Mouse (Mus musculus) B cell, adult 2 months (primary cell): Measurements from ENCODE around the gene Mtif3.

Experiments
- DNase-seq, 2 experiments: peaks; one replicate each; pipeline ENCODE4 v3.0.0; 2022

Gene Mtif3

GRCm38 (mm10) chr5:146963118-146963936, at the start of gene Mtif3:
TSS of gene Mtif3 (minus strand) at chr5:146963800.
- peak; percentile 82 for DNase-seq

- no peak for DNase-seq
Measured at GRCm38 (mm10) chr5:147011333-147011732, 47.7 kb upstream of the Mtif3 start.

- no peak for DNase-seq
Measured at GRCm38 (mm10) chr5:147003303-147003702, 39.7 kb upstream of the Mtif3 start.

- no peak for DNase-seq
Measured at GRCm38 (mm10) chr5:147001312-147001711, 37.7 kb upstream of the Mtif3 start.

- no peak for DNase-seq
Measured at GRCm38 (mm10) chr5:146998802-146999201, 35.2 kb upstream of the Mtif3 start.

GRCm38 (mm10) chr5:146996812-146997211, 33.2 kb upstream of the Mtif3 start:
- no peak for DNase-seq

- DNase-seq: no peak
Measured at GRCm38 (mm10) chr5:146994973-146995372, 31.4 kb upstream of the Mtif3 start.

- no peak for DNase-seq
Measured at GRCm38 (mm10) chr5:146993509-146993908, 29.9 kb upstream of the Mtif3 start.

- no peak for DNase-seq
Measured at GRCm38 (mm10) chr5:146989051-146989450, 25.5 kb upstream of the Mtif3 start.

GRCm38 (mm10) chr5:146987588-146987987, 24.0 kb upstream of the Mtif3 start:
- no peak for DNase-seq

- no peak for DNase-seq
Measured at GRCm38 (mm10) chr5:146985725-146986433, 22.3 kb upstream of the Mtif3 start.

- peak; percentile 68 to 69 for DNase-seq
Measured at GRCm38 (mm10) chr5:146983216-146983615, 19.6 kb upstream of the Mtif3 start.

- DNase-seq: no peak
Measured at GRCm38 (mm10) chr5:146981376-146981775, 17.8 kb upstream of the Mtif3 start.

- DNase-seq: no peak
Measured at GRCm38 (mm10) chr5:146974781-146975123, 11.2 kb upstream of the Mtif3 start.

GRCm38 (mm10) chr5:146973858-146974780, 10.5 kb upstream of the Mtif3 start:
- DNase-seq: no peak

GRCm38 (mm10) chr5:146973353-146973752, 9.8 kb upstream of the Mtif3 start:
- DNase-seq: no peak

- DNase-seq: no peak
Measured at GRCm38 (mm10) chr5:146971776-146972561, 8.4 kb upstream of the Mtif3 start.

- no peak for DNase-seq
Measured at GRCm38 (mm10) chr5:146968695-146969393, 5.2 kb upstream of the Mtif3 start.

- no peak for DNase-seq
Measured at GRCm38 (mm10) chr5:146963937-146964278, 308 bp upstream of the Mtif3 start.

- no peak for DNase-seq
Measured at GRCm38 (mm10) chr5:146956678-146957077, 6.9 kb downstream of the Mtif3 start.

- DNase-seq: no peak
Measured at GRCm38 (mm10) chr5:146955651-146956050, 7.9 kb downstream of the Mtif3 start.

- no peak for DNase-seq
Measured at GRCm38 (mm10) chr5:146954576-146954975, 9.0 kb downstream of the Mtif3 start.
